Mouse (Mus musculus): Measurements from ENCODE around the gene Mrtfa. TPM values are rescaled to one million over a fixed set of nuclear protein-coding genes. Genes with fewer than 3 reads are reported as not detected.

Mrtfa gene
- polyA plus RNA-seq, 1 experiment from 2014 or later: 34.0 TPM

GRCm38 (mm10) chr15:81041767-81042166 is 148.8 kb downstream of the Mrtfa start:
- Histone ChIP-seq H3K36me3 (ENCODE audit: control insufficient read depth, insufficient read depth, low read length) (0 out of 2 replicates have a peak, but pooled peaks cover 5% of the 10 kb centered on the region), H3K4me1 (ENCODE audit: control insufficient read depth, insufficient read depth, low read length) (no peaks in the 10 kb centered on the region), H3K27ac (replicated peaks; ENCODE audit: low read depth, low read length) (no peak overlapping the region; the same call in 1 of the 2 replicates), H3K9me3 (ENCODE audit: control insufficient read depth, low read length) (no peaks in the 10 kb centered on the region), H3K9ac (replicated peaks; ENCODE audit: low read length) (no peak overlapping the region), H3K4me3 (replicated peaks; ENCODE audit: low read depth, low read length) (no peak overlapping the region), H3K27me3 (ENCODE audit: control insufficient read depth, insufficient read depth, low read length) (no peaks in the 10 kb centered on the region), H3K4me2 (ENCODE audit: low read length) (no peak overlapping the region)
- DNase-seq (no peak), ATAC-seq (ENCODE audit: low FRiP score, low TSS enrichment) (no peak)
- 82% methylated on average over 4 of the region's 4 CpGs for WGBS

- WGBS: 89% methylated on average over 5 of the region's 5 CpGs
- no peak overlapping the region for H3K4me3 ChIP-seq (replicated peaks; ENCODE audit: low read depth, low read length)
- no peaks in the 10 kb centered on the region for H3K4me1 ChIP-seq (ENCODE audit: control insufficient read depth, insufficient read depth, low read length)
- H3K27ac ChIP-seq (replicated peaks; ENCODE audit: low read depth, low read length): no peak overlapping the region
- no peak overlapping the region for H3K9ac ChIP-seq (replicated peaks; ENCODE audit: low read length)
- H3K4me2 ChIP-seq (ENCODE audit: low read length): no peak overlapping the region
- no peaks in the 10 kb centered on the region for H3K9me3 ChIP-seq (ENCODE audit: control insufficient read depth, low read length)
- ATAC-seq (ENCODE audit: low FRiP score, low TSS enrichment) (no peak), DNase-seq (no peak)
- no peaks in the 10 kb centered on the region for H3K27me3 ChIP-seq (ENCODE audit: control insufficient read depth, insufficient read depth, low read length)
- H3K36me3 ChIP-seq (ENCODE audit: control insufficient read depth, insufficient read depth, low read length): no peaks in the 10 kb centered on the region
Observed at GRCm38 (mm10) chr15:81038419-81038818, 152.1 kb downstream of the Mrtfa start.

- Histone ChIP-seq H3K4me1 (ENCODE audit: control insufficient read depth, insufficient read depth, low read length) (no peaks in the 10 kb centered on the region), H3K36me3 (ENCODE audit: control insufficient read depth, insufficient read depth, low read length) (no peaks in the 10 kb centered on the region), H3K4me2 (ENCODE audit: low read length) (no peak overlapping the region), H3K9me3 (ENCODE audit: control insufficient read depth, low read length) (no peaks in the 10 kb centered on the region), H3K27ac (replicated peaks; ENCODE audit: low read depth, low read length) (0 out of 2 replicates have a peak overlapping the region, but pooled peaks have one; percentile 13), H3K9ac (replicated peaks; ENCODE audit: low read length) (no peak overlapping the region), H3K27me3 (ENCODE audit: control insufficient read depth, insufficient read depth, low read length) (no peaks in the 10 kb centered on the region), H3K4me3 (replicated peaks; ENCODE audit: low read depth, low read length) (no peak overlapping the region)
- no peak for ATAC-seq (ENCODE audit: low FRiP score, low TSS enrichment)
- 80% methylated on average over 12 of the region's 12 CpGs for whole genome bisulfite sequencing
- peak; percentile 12 for DNase-seq
Observed at GRCm38 (mm10) chr15:81035417-81036162, 155.0 kb downstream of the Mrtfa start.

GRCm38 (mm10) chr15:81034119-81034518 is 156.4 kb downstream of the Mrtfa start:
- Histone ChIP-seq H3K4me3 (replicated peaks; ENCODE audit: low read depth, low read length) (no peak overlapping the region), H3K4me2 (ENCODE audit: low read length) (no peak overlapping the region), H3K27me3 (ENCODE audit: control insufficient read depth, insufficient read depth, low read length) (no peaks in the 10 kb centered on the region), H3K9me3 (ENCODE audit: control insufficient read depth, low read length) (no peaks in the 10 kb centered on the region), H3K9ac (replicated peaks; ENCODE audit: low read length) (no peak overlapping the region), H3K4me1 (ENCODE audit: control insufficient read depth, insufficient read depth, low read length) (no peaks in the 10 kb centered on the region), H3K27ac (replicated peaks; ENCODE audit: low read depth, low read length) (no peak overlapping the region), H3K36me3 (ENCODE audit: control insufficient read depth, insufficient read depth, low read length) (no peaks in the 10 kb centered on the region)
- WGBS: 75% methylated on average over 6 of the region's 6 CpGs
- no peak for DNase-seq
- ATAC-seq (ENCODE audit: low FRiP score, low TSS enrichment): no peak

- Histone ChIP-seq H3K9ac (replicated peaks; ENCODE audit: low read length) (no peak overlapping the region), H3K9me3 (ENCODE audit: control insufficient read depth, low read length) (no peaks in the 10 kb centered on the region), H3K27ac (replicated peaks; ENCODE audit: low read depth, low read length) (no peak overlapping the region; the same call in 1 of the 2 replicates), H3K36me3 (ENCODE audit: control insufficient read depth, insufficient read depth, low read length) (no peaks in the 10 kb centered on the region), H3K4me1 (ENCODE audit: control insufficient read depth, insufficient read depth, low read length) (no peaks in the 10 kb centered on the region), H3K4me3 (replicated peaks; ENCODE audit: low read depth, low read length) (no peak overlapping the region), H3K4me2 (ENCODE audit: low read length) (no peak overlapping the region), H3K27me3 (ENCODE audit: control insufficient read depth, insufficient read depth, low read length) (no peaks in the 10 kb centered on the region)
- DNase-seq (no peak), ATAC-seq (ENCODE audit: low FRiP score, low TSS enrichment) (no peak)
- WGBS: 54% methylated on average over 9 of the region's 9 CpGs
Observed at GRCm38 (mm10) chr15:81032941-81033629, 157.5 kb downstream of the Mrtfa start.

- Histone ChIP-seq H3K4me1 (ENCODE audit: control insufficient read depth, insufficient read depth, low read length) (no peaks in the 10 kb centered on the region), H3K9me3 (ENCODE audit: control insufficient read depth, low read length) (no peaks in the 10 kb centered on the region), H3K4me2 (ENCODE audit: low read length) (no peak overlapping the region), H3K9ac (replicated peaks; ENCODE audit: low read length) (no peak overlapping the region), H3K27me3 (ENCODE audit: control insufficient read depth, insufficient read depth, low read length) (no peaks in the 10 kb centered on the region), H3K4me3 (replicated peaks; ENCODE audit: low read depth, low read length) (no peak overlapping the region), H3K36me3 (ENCODE audit: control insufficient read depth, insufficient read depth, low read length) (no peaks in the 10 kb centered on the region), H3K27ac (replicated peaks; ENCODE audit: low read depth, low read length) (no peak overlapping the region)
- ATAC-seq (ENCODE audit: low FRiP score, low TSS enrichment) (no peak), DNase-seq (no peak)
- 88% methylated on average over 4 of the region's 4 CpGs for WGBS
Observed at GRCm38 (mm10) chr15:81031611-81032010, 158.9 kb downstream of the Mrtfa start.

GRCm38 (mm10) chr15:81030891-81031425 is 159.6 kb downstream of the Mrtfa start:
- no peak overlapping the region for H3K4me3 ChIP-seq (replicated peaks; ENCODE audit: low read depth, low read length)
- no peak for ATAC-seq (ENCODE audit: low FRiP score, low TSS enrichment)
- no peaks in the 10 kb centered on the region for H3K9me3 ChIP-seq (ENCODE audit: control insufficient read depth, low read length)
- no peak overlapping the region for H3K4me2 ChIP-seq (ENCODE audit: low read length)
- no peak for DNase-seq
- H3K4me1 ChIP-seq (ENCODE audit: control insufficient read depth, insufficient read depth, low read length): no peaks in the 10 kb centered on the region
- H3K36me3 ChIP-seq (ENCODE audit: control insufficient read depth, insufficient read depth, low read length): no peaks in the 10 kb centered on the region
- no peak overlapping the region for H3K9ac ChIP-seq (replicated peaks; ENCODE audit: low read length)
- WGBS: 51% methylated on average over 10 of the region's 10 CpGs
- no peak overlapping the region for H3K27ac ChIP-seq (replicated peaks; ENCODE audit: low read depth, low read length)
- no peaks in the 10 kb centered on the region for H3K27me3 ChIP-seq (ENCODE audit: control insufficient read depth, insufficient read depth, low read length)

- no peak for ATAC-seq (ENCODE audit: low FRiP score, low TSS enrichment)
Observed at GRCm38 (mm10) chr15:81027378-81028173, 163.0 kb downstream of the Mrtfa start.

More at GRCm38 (mm10) chr15:81027378-81028173, 163.0 kb downstream of the Mrtfa start:
- Histone ChIP-seq H3K27ac (replicated peaks; ENCODE audit: low read depth, low read length) (no peak overlapping the region), H3K4me3 (replicated peaks; ENCODE audit: low read depth, low read length) (no peak overlapping the region), H3K9me3 (ENCODE audit: control insufficient read depth, low read length) (no peaks in the 10 kb centered on the region), H3K36me3 (ENCODE audit: control insufficient read depth, insufficient read depth, low read length) (peaks cover 4% of the 10 kb centered on the region; the same call in 1 of the 2 replicates), H3K27me3 (ENCODE audit: control insufficient read depth, insufficient read depth, low read length) (no peaks in the 10 kb centered on the region), H3K9ac (replicated peaks; ENCODE audit: low read length) (no peak overlapping the region), H3K4me1 (ENCODE audit: control insufficient read depth, insufficient read depth, low read length) (no peaks in the 10 kb centered on the region), H3K4me2 (ENCODE audit: low read length) (no peak overlapping the region)
- peak; percentile 88 for DNase-seq
- 45% methylated on average over 8 of the region's 8 CpGs for WGBS

Data from midbrain, embryonic 14.5 days (tissue).